Mouse (Mus musculus): Measurements from ENCODE around the gene Gm16181.
A peak's percentile ranks its signal among the peaks of the same experiment; 100 is the strongest.

Gene Gm16181

DNA sequence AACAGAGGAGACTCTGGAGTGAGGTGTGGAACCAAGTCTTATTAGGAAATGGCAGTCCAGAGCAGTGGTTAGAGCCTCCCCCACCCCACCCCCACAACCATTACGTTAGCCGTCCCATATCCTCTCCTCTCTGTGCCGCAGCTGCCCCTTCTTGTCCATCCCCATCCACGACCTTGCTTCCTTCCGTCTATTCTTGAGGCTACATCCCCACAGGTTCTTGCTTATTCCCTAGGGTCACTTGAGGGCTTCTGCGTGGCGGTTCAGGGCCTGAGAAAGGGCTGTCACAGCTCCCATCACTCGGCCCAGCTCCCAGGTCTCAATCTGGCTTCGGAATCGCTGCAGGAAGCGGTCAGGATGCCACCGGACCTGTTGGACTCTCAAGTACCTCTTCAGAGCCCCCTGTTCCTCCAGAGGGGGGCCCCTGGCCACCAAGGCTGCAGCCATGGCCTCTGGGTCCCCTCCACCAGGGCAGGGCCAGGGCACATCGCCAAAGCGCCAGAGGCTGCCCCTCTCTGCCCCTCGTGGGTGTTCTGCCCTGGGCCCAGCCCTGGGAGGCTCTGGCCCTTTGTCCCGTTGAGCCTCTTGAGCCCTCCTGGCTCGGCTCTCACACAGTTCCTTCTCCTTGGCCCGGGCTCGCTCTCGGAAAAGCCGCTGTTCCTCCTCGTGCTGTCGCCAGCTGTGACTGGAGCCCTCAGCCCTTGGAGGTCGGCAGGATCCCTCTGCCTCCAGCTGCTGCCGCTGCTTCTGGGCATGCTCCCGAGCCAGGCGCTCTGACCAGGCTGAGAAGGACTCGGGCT is at the start of gene Gm16181:
Gene Gm16181 (plus strand): TSS at position 679 of the 797 bp plus-strand sequence.
- peak; percentile 12 for DNase-seq

DNA sequence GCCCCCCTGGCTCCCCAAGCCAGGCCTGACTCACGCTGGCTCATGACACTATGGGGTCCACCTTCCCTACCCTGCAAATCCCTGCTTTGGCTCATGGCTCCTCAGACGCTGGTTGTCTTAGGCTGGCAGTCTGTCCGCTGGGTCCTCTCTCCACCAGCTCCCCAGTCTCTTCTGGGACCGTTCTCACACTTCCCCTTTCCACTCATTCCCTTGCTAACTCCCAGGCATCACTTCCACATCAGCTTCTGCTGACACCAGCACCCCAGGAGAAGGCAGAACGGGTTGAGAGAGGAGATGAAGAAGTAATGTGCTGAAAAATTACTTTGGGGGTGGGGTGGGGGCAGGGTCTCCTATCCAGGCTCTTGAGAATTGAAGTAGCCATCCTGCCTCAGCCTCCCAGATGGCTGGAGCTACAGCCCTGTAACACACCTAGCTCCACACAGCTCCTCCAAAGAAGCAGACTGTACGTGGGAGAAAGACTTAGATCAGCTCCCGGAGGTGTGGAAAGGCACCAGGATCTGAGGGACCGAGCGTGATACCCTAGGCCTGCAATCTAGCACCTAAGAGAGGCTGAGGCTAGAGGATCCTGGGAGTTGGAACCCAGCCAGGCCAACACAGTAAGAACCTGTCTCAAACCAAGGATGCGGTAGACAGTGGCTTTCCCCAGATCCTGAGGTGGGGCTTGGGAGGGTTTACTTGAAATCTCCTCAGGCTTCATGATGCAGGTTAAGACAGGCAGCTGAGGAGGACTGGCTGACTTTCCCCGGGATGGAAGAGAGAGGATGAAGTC is 48.0 kb upstream of the Gm16181 start:
- DNase-seq = no peak

DNA sequence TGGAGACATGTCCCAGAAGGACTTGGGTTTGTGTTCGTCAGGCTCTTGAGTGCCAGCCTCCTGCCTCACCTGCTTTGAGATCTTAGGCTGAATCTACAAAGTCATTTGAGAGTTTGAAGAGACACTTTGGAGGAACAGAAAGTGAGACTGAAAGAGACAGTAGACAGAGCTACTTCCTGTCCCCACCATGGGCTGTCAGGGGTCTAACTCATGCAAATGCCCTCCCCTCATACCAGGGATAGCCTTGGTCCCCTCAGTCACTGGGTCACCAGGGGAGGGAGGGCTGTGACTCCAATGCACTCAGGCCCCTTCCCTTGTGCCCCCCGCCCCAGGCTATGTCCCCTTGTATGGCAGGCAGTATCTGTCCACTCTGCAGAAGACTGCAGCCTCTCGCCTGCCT is 47.3 kb upstream of the Gm16181 start:
- no peak for DNase-seq

DNA sequence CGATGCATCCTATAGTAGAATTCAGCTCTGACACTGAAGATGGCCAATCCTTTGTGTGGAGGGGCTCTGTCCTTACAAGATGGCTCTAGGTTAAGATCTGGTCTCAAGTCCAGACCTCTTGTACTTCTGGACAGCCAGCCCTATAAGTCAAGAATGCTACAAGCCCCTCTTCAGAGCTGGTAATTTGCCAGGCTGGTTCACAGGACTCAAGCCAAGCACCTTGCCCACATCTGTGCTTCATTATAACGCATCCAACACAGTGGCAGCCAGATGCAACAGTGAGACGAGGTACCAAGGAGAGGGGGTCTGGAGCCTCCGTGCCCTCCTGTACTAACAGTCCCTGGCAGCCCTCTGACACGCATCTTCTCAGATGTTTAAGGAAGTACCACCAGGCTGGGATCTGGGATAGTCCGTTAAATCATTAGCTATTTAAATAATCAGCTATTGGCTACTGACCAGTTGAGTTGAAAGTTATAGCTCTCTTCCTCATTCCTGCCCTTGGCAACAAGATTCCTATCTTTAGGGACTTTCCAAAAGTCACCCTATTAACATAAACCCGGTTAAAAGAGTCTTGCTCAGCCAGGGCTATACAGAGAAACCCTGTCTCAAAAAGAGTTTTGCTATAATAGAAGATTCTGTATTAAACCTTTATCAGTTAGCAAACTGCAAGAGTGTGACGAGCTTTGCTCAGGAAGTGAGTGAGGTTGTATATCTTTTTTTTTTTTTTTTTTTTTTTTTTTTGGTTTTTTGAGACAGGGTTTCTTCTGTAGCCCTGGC is 46.2 kb upstream of the Gm16181 start:
- no peak for DNase-seq

DNA sequence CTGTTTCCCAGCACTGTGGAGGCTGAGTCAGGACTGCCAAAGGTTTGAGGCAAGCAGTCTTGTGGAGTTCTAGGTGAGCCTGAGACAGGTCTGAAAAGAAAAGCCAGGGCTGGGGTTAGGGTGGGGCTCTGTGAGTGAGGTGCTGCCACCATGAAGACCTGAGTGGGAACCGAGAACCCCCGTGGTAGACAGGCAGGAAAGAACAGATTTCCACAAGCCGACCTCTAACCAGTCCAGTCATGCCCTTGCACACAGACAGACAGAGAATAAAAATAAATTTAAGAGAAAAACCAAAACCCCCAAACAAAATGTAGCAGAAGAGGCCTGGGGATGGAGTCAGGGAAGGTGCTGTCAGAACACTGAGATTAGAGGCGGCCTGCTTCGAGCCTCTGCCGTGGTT is 45.3 kb upstream of the Gm16181 start:
- DNase-seq = no peak

DNA sequence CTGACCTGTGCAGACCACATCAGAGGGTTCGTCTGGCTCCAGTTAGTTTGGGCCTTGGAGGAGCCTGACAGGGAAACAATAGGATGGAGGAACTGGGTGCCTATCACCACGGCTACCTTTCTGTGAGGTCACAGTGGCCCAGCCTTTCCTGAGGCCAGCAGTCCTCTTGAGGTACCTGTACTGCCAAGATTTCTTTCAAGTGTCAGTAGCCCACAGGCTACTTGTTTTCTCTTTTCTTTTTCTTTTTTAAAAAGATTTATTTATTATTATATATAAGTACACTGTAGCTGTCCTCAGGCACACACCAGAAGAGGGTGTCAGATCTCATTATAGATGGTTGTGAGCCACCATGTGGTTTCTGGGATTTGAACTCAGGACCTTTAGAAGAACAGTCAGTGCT is 44.7 kb upstream of the Gm16181 start, which contains the start of gene Aif1:
Gene Aif1 (minus strand): TSS at position 101 of the 400 bp plus-strand sequence.
- no peak for DNase-seq

DNA sequence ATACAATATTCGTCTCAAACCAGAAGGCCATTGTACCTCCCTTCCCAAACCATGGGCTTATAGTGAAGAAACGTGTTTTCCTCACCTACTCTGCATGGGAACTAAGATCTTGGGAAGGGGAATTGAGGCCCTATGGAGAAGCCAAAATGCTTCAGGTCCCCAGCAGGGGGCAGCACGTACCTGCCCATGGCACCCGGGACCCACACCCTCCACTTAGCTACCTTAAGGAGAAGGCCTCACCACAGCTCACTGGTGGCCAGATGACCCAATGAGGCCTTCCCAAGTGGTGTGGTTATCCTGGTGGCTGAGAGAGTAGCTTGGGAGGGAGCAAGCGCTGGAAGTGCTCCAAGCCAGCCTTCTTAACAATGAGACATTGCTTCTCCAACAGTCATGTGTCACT is 42.1 kb upstream of the Gm16181 start:
- DNase-seq = no peak

DNA sequence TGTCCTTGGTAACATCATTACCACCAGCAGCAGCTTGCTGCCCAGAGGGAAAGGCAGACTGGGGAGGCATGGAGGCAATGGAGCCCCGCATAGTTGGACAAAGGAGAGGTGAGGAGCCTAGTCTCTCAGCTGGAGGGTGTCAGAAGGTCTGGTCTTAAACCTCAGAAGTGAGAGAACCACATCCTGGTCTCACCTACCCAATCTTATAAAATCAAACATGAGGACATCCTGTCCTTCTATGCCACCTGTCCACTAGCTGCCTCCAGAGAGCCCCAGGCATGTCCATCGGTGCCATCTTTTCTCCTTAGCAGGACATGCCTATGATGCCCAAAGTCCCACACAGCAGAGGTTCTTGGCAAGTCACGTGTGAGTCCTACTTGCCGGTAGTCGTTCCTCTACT is 40.5 kb upstream of the Gm16181 start:
- no peak for DNase-seq

DNA sequence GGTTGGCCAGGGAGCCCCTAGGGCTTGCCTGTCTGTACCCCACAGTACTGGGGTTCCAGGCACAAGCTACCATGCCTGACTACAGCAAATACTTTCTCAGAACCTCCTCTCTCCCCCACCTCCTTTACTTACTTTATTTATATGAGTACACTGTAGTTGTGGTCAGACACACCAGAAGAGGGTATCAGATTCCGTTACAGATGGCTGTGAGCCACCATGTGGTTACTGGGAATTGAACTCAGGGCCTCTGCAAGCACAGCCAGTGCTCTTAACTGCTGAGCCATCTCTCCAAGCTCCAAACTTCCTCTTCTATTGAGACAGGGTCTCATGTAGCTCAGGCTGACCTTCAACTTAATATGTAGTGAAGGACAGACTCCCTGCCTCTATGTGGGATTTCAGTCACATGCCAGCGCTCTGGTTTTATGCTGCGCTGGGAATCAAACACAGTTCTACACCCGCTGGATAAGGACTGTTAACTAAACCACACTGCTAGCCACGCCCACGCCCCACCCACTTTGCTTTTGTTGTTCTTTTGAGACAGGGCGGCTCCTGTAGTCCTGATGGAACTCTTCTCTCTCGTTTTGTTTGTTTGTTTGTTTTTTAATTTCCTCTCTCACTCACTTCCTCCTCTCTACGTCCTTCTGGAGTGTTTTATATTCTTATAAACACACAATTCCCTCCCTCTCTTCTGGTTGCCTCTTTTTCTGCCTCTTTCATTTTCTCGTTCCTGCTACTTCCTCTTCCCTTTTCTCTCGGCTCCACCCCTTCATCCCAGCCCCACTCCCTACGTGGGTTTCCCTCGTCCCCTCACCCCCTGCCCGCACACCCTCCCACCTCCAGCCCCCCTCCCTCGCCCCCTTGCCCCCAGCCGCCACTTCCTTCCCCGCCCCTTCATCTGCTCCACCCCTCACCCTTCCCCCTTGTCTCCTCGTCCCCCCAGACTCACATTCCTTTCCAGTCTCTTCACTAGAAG is 34.7 kb upstream of the Gm16181 start:
- no peak for DNase-seq

DNA sequence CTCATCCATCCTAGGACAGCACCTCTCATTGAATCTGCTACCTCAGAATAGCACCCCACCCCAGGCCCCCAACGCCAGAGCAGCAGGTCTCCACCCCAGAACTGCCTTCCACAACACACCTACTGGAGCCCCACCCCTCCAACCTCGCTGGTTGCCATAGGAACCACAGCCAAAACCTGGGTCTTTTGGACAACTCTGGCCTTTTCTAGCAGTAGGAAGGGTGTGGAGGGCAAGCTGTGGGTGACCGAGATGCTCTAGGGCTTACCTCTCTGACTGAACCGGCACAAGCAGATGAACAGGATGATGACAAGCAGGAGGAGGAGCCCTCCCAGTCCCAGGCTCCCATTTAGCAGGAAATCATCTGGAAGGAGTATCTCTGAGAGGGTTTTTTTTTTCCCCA is 34.0 kb upstream of the Gm16181 start:
- DNase-seq = no peak

DNA sequence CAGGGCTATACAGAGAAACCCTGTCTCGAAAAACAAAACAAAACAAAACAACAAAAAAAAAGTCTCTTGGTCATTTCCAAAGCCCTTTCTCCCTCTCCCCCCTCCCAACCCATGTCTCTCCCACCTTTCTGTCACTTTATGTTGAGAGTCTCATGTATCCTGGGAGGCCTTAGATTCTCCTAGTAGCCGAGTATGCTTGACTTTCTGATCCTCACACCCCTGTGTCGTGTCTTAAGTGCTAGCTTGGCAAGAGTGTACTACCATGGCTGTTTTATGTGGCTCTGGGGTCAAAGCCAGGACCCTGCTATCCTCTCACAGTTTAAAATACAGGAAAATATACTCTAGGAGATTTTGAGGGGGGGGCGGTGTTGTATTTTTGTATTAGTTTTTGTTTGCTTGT is 33.3 kb upstream of the Gm16181 start:
- DNase-seq = no peak

DNA sequence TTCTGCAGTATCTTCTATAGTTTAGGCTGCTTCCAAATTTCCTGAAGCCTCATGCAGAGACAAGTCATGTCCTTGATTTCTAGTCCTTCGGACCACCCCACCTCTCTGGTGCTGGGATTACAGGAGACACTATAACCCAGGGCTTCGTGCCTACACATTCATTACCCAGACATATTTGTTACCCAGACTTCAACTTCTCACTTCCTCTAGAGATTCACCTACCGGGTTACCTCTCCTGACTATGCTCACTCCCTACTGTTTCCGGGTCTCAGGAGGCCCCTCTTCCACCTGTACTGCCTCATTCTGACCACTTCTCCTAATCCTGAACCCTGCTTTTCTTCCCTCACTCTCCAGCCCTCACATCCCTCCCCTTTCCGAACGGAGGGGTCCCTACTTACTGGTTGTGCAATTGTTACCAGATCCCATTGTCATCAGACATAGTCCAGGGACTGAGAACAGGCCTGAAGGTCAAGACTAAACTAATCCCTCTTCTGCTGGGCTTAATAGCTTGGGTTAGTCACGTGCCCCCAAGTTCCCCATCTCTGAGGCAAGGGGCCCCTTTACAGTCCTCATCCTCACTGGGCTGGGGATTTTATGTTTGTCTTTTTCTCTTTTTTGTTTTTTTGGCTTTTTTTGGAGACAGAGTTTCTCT is 32.5 kb upstream of the Gm16181 start, which contains the start of gene Lst1:
Gene Lst1 (minus strand): TSS at position 481 of the 652 bp plus-strand sequence.
- DNase-seq = no peak

DNA sequence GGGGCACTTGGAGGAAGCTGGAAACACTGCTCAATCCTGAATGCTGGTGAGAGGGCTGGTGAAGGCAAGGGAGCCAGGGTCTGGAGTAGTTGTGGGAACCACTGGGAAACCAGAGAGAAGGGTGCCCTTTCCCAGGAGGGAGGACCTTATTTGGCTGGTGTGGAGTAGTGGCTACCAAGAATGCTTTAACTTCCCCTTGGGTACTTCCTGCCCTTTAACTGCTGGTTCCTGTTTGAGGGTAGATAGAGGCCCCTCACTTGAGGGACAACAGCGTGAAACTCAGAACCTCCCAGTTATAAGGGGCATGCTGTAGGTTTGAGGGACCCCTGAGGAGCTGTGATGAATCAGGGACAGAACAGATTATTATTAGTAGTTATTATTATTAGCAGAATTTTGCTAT is 31.4 kb upstream of the Gm16181 start:
- DNase-seq = no peak

DNA sequence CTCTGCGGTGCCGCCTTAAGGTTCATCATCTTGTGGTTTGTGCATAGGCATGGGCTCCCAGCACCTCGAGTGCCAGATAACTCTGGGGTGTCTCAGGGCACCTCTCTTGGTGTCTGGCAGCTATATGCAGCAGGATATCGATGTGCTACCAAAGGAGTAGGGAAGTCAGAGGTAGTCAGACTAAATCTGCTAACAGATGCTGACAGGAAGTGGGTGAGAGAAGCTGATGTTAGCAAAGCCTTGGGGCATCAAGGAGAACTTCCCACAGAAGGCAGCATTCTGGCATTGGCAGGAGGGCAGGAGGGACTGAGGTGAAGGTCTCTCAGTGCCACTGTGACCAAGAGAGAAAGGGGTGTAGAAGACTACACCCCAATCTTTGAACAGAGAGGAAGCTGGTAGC is 30.5 kb upstream of the Gm16181 start:
- no peak for DNase-seq

DNA sequence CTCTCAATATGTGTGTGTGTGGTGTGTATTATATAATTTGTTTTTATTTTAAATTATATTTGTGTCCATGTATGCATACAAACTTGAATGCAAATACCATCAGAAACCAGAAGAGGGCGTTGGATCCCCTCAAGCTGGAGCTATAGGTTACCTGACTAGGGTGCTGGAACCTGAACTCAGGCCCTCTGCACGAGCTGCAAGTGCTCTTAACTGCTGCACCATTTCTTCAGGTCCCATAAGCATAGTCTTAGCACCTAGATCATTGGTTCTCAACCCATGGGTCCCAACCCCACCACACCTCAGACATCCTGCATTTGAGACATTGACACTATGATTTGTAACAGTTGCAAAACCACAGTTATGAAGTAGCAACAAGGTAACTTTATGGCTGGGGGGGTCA is 28.9 kb upstream of the Gm16181 start:
- no peak for DNase-seq

DNA sequence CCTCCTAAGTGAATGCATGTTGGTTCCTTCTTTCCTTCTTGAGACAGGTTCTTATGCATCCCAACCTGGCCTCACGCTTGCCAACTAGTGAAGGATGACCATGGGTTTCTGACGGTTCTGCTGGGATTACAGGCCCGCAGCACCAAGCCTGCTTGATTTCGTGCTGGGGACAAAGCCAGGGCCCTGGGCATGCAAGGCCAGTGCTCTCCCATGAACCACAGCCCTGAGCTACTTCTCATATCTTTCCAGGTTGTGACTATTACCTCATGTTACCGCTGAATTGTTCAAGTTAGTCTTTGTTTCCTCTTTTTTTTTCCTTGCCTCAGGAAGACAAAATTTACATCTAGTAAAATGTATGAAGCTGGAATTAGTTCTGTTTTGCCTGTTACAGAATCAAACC is 27.7 kb upstream of the Gm16181 start:
- DNase-seq = no peak

DNA sequence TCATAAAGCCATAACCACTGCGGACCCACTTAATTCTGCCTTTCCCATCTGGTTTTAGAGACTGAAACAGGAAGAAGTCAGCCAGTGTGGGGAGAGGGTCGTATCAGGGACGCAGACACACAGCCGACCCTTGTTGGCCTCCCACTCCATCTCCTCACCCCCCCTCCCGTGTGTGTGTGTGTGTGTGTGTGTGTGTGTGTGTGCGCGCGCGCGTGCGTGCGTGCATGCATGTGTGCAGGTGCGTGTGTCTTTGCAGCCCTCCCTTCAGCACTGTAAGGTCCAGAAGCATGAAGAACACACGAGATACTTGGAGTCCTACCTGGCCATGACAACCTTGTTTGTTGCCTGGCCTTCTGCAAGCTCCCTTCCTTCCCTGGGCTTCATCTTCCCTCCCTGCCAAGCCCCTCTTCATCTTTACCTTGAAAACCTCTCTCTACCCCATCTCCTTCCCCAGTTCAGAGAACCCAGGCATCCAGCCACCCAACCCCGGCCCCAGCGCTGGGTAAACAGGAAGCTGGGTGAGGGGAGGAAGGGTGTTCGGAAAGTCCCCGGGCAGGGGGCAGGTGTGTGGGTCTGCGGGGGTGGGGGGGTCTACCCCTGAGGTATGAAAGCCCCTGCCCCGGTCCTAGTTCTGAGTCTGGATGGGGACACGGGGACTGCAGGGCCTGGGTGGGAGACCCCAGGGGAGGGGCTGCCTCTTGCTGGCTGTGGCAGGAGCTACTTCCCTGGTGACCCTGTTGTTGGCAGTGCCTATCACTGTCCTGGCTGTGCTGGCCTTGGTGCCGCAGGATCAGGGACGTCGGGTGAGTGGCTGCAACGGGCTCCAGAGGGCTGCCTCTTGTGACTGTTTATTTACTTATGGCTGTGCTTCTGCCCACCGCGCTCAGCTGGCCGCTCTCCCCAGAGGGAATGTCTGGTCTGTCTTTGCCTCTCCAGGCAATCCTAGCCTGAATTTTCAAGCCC is 26.5 kb upstream of the Gm16181 start, which contains the start of gene Ltb:
Gene Ltb (plus strand): TSS at position 559 of the 963 bp plus-strand sequence.
- no peak for DNase-seq

DNA sequence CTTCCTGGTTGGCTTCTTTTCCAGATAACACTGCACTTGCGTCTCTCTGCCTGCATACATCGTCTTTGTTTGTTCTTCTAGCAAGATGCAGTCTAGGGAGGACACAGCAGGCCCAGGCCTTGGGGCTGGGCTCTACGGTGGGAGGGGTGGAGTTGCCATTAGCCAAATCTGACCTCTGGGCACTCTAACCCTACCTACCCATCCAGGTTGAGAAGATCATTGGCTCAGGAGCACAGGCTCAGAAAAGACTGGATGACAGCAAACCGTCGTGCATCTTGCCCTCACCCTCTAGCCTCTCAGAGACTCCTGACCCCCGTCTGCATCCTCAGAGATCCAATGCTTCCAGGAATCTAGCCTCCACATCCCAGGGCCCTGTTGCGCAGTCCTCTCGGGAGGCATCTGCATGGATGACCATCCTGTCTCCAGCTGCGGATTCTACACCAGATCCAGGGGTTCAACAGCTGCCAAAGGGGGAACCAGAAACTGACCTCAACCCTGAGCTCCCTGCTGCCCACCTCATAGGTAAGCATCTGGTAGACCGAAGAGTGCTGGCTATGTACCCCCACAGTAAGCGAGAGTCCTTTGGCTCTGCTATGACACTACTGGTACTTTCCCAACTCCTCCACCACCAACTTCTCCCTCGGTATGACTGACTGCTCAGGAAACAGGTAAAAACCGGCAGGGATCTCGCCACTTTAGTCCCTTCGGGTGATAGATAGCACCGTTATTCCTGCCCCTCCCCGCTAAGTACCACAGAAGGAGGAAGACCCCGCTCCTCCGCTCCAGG is 25.6 kb upstream of the Gm16181 start:
- DNase-seq = no peak

DNA sequence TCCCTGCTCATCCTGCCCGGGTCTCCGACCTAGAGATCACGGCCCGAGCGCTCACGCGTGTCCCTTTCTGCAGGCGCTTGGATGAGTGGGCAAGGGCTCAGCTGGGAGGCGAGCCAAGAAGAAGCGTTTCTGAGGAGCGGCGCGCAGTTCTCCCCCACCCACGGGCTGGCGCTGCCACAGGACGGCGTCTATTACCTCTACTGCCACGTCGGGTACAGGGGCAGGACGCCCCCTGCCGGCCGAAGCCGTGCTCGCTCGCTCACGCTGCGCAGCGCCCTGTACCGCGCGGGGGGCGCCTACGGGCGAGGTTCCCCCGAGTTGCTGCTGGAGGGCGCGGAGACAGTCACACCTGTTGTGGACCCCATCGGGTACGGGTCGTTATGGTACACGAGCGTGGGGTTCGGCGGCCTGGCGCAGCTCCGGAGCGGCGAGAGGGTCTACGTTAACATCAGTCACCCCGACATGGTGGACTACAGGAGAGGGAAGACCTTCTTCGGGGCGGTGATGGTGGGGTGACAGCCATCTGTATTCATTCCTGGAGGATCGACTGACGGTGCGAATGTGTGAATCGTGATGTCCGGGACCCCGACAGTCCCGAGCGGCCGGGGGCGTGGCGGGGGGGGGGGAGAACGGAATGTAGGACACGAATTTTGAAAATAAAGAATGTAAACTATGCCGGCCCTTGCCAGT is 24.9 kb upstream of the Gm16181 start:
- DNase-seq = peak; percentile 41

All from cerebellum, adult 11-12 months (tissue).